Mouse (Mus musculus): ENCODE measurements around the gene Gm13762. TPM values are rescaled to one million over a fixed set of nuclear protein-coding genes. Genes with fewer than 3 reads are reported as not detected.

Gene Gm13762
- polyA plus RNA-seq, 1 experiment: not detected

DNA sequence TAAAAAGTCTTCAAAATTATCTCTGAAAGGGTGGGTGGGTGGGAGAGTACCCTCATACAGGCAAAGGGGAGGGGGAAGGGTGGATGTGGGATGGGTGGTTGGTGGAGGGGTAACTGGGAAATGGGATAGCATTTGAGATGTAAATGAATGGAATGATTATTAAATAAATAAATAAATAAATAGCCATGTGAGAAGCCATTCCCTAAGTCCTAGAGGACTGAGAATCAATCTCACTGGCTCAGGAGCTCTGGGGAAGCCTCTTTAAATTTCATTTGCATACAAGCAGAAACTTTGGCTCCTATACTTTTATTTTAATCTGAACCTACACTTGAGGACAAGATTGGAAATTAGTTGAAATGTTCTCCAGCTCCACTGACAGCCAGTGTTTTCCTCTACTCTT, 26.4 kb downstream of the Gm13762 start, which contains the start of gene Olfr1212:
Gene Olfr1212, plus strand, starts transcription at position 301 of the 400 bp plus-strand sequence.
- H3K27me3 ChIP-seq (ENCODE audit: control insufficient read depth, insufficient read depth, insufficient read length): no peaks in the 10 kb centered on the region
- no peak within 1 kb of the TSS for H3K4me3 ChIP-seq
- H3K4me2 ChIP-seq (ENCODE audit: low read depth): no peak within 1 kb of the TSS

DNA sequence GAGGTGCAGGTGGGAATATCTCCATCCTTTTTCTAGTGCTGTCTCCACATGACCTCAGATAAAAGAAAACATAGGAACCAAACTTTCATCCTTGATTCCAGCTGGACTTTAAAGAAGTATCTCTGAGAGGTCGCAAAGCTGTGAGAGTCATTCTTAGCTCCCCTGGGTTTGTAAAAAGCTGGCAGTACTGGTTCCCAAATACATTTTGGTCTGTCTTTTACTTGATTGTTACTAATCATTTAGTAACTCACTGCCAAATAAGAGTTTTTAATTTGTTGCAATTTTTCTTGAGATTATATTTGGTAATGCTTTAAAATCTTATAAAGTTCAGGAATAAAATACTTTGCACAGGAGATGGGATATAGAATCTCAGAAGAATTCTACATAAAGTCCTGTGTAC, 42.1 kb downstream of the Gm13762 start, which contains the start of gene Olfr1211:
Gene Olfr1211, minus strand, starts transcription at position 101 of the 400 bp plus-strand sequence.
- TF ChIP-seq SRF (IDR thresholded peaks at IDR 0.05; ENCODE audit: control insufficient read depth, insufficient read length, low read depth): no peak
- no peak for TF ChIP-seq REST (IDR thresholded peaks at IDR 0.05; ENCODE audit: insufficient read depth, insufficient read length)
- TF ChIP-seq POLR2A (IDR thresholded peaks at IDR 0.05; ENCODE audit: insufficient read length, low read depth): no peak
- TF ChIP-seq POLR2AphosphoS2 (IDR thresholded peaks at IDR 0.05; ENCODE audit: insufficient read length, low read depth): no peak
- TF ChIP-seq TCF12 (IDR thresholded peaks at IDR 0.05; ENCODE audit: insufficient read depth, poor library complexity, severe bottlenecking): no peak
- no peak for TF ChIP-seq MAX (IDR thresholded peaks at IDR 0.05; ENCODE audit: low read depth)
- no peak for TF ChIP-seq MYOG (IDR thresholded peaks at IDR 0.05; ENCODE audit: control insufficient read depth in 1 of 3, insufficient read depth in 1 of 3, insufficient read length in 2 of 3, low read depth in 2 of 3)
- no peak for TF ChIP-seq USF1 (IDR thresholded peaks at IDR 0.05; ENCODE audit: low read depth)
- TF ChIP-seq E2F4 (IDR thresholded peaks at IDR 0.05; ENCODE audit: insufficient read depth): no peak
- no peak for TF ChIP-seq TCF3 (IDR thresholded peaks at IDR 0.05; ENCODE audit: insufficient read length, low read depth)
- TF ChIP-seq MYOD1 (IDR thresholded peaks at IDR 0.05; ENCODE audit: control insufficient read depth in 1 of 3, insufficient read length in 2 of 3, low read depth in 2 of 3): no peak
- Histone ChIP-seq H3ac (ENCODE audit: control insufficient read depth, insufficient read length) (no peak within 1 kb of the TSS), H3K36me3 (ENCODE audit: control insufficient read depth, insufficient read depth) (no peaks in the 10 kb centered on the region), H3K27me3 (ENCODE audit: control insufficient read depth, insufficient read depth, insufficient read length) (no peaks in the 10 kb centered on the region), H3K4me2 (ENCODE audit: low read depth) (no peak within 1 kb of the TSS), H3K4me3 (no peak within 1 kb of the TSS), H3K79me2 (ENCODE audit: control insufficient read depth, insufficient read depth) (no peaks in the 10 kb centered on the region)

More for the DNA sequence above, 26.4 kb downstream of the Gm13762 start, which contains the start of gene Olfr1212:
- Histone ChIP-seq H3K36me3 (ENCODE audit: control insufficient read depth, insufficient read depth) (no peaks in the 10 kb centered on the region), H3K79me2 (ENCODE audit: control insufficient read depth, insufficient read depth) (no peaks in the 10 kb centered on the region), H3ac (ENCODE audit: control insufficient read depth, insufficient read length) (no peak within 1 kb of the TSS)
- TF ChIP-seq E2F4 (IDR thresholded peaks at IDR 0.05; ENCODE audit: insufficient read depth) (no peak), TCF12 (IDR thresholded peaks at IDR 0.05; ENCODE audit: insufficient read depth, poor library complexity, severe bottlenecking) (no peak), TCF3 (IDR thresholded peaks at IDR 0.05; ENCODE audit: insufficient read length, low read depth) (no peak), CEBPB (IDR thresholded peaks at IDR 0.05; ENCODE audit: insufficient read depth, poor library complexity, severe bottlenecking) (no peak), SRF (IDR thresholded peaks at IDR 0.05; ENCODE audit: control insufficient read depth, insufficient read length, low read depth) (no peak), MYOG (IDR thresholded peaks at IDR 0.05; ENCODE audit: control insufficient read depth in 1 of 3, insufficient read depth in 1 of 3, insufficient read length in 2 of 3, low read depth in 2 of 3) (no peak), USF1 (IDR thresholded peaks at IDR 0.05; ENCODE audit: low read depth) (no peak), MYOD1 (IDR thresholded peaks at IDR 0.05; ENCODE audit: control insufficient read depth in 1 of 3, insufficient read length in 2 of 3, low read depth in 2 of 3) (no peak), MAX (IDR thresholded peaks at IDR 0.05; ENCODE audit: low read depth) (no peak), POLR2A (IDR thresholded peaks at IDR 0.05; ENCODE audit: insufficient read length, low read depth) (no peak), REST (IDR thresholded peaks at IDR 0.05; ENCODE audit: insufficient read depth, insufficient read length) (no peak)

Other genes with a start within 250 kb of the Gm13762 start
- gene Olfr1197, start 247.9 kb downstream of the Gm13762 start, polyA plus RNA-seq (2012; fragmentation: generic; extraction: Trizol): not detected
- gene Olfr1198, start 228.9 kb downstream of the Gm13762 start, polyA plus RNA-seq (2012; fragmentation: generic; extraction: Trizol): not detected
- gene Olfr1199, start 219.8 kb downstream of the Gm13762 start, polyA plus RNA-seq (2012; fragmentation: generic; extraction: Trizol): not detected
- gene Olfr1200, start 209.8 kb downstream of the Gm13762 start, polyA plus RNA-seq (2012; fragmentation: generic; extraction: Trizol): not detected
- not detected for gene Olfr1201, start 187.2 kb downstream of the Gm13762 start, polyA plus RNA-seq (2012; fragmentation: generic; extraction: Trizol)
- not detected for gene Olfr1202, start 165.8 kb downstream of the Gm13762 start, polyA plus RNA-seq (2012; fragmentation: generic; extraction: Trizol)
- not detected for gene Olfr1205, start 150.5 kb downstream of the Gm13762 start, polyA plus RNA-seq (2012; fragmentation: generic; extraction: Trizol)
- gene Olfr1204, start 131.0 kb downstream of the Gm13762 start, polyA plus RNA-seq (2012; fragmentation: generic; extraction: Trizol): not detected
- gene Olfr1206, start 117.0 kb downstream of the Gm13762 start, polyA plus RNA-seq (2012; fragmentation: generic; extraction: Trizol): not detected
- not detected for gene Olfr1208, start 78.0 kb downstream of the Gm13762 start, polyA plus RNA-seq (2012; fragmentation: generic; extraction: Trizol)
- gene Olfr1209, start 65.1 kb downstream of the Gm13762 start, polyA plus RNA-seq (2012; fragmentation: generic; extraction: Trizol): not detected
- gene Olfr1211, start 42.2 kb downstream of the Gm13762 start, polyA plus RNA-seq (2012; fragmentation: generic; extraction: Trizol): not detected
- not detected for gene Olfr1212, start 26.3 kb downstream of the Gm13762 start, polyA plus RNA-seq (2012; fragmentation: generic; extraction: Trizol)
- gene Olfr1214, start 12.4 kb upstream of the Gm13762 start, polyA plus RNA-seq (2012; fragmentation: generic; extraction: Trizol): not detected
- not detected for gene Olfr1215, start 26.7 kb upstream of the Gm13762 start, polyA plus RNA-seq (2012; fragmentation: generic; extraction: Trizol)
- not detected for gene Olfr1216, start 38.1 kb upstream of the Gm13762 start, polyA plus RNA-seq (2012; fragmentation: generic; extraction: Trizol)
- gene Olfr1217, start 51.8 kb upstream of the Gm13762 start, polyA plus RNA-seq (2012; fragmentation: generic; extraction: Trizol): not detected
- not detected for gene Olfr1218, start 80.9 kb upstream of the Gm13762 start, polyA plus RNA-seq (2012; fragmentation: generic; extraction: Trizol)
- not detected for gene Olfr1219, start 103.2 kb upstream of the Gm13762 start, polyA plus RNA-seq (2012; fragmentation: generic; extraction: Trizol)
- gene Olfr1220, start 126.6 kb upstream of the Gm13762 start, polyA plus RNA-seq (2012; fragmentation: generic; extraction: Trizol): not detected
- not detected for gene Olfr1221, start 137.0 kb upstream of the Gm13762 start, polyA plus RNA-seq (2012; fragmentation: generic; extraction: Trizol)
- not detected for gene Olfr1222, start 152.8 kb upstream of the Gm13762 start, polyA plus RNA-seq (2012; fragmentation: generic; extraction: Trizol)
- gene Olfr1223, start 171.3 kb upstream of the Gm13762 start, polyA plus RNA-seq (2012; fragmentation: generic; extraction: Trizol): not detected
- not detected for gene Olfr1224-ps1, start 183.8 kb upstream of the Gm13762 start, polyA plus RNA-seq (2012; fragmentation: generic; extraction: Trizol)
- gene Olfr1225, start 194.4 kb upstream of the Gm13762 start, polyA plus RNA-seq (2012; fragmentation: generic; extraction: Trizol): not detected
- not detected for gene Olfr1226, start 219.8 kb upstream of the Gm13762 start, polyA plus RNA-seq (2012; fragmentation: generic; extraction: Trizol)